Mouse (Mus musculus): ENCODE data around the gene Tnnc2.
"Not testable (repeated sequence)": the region's sequence is repeated elsewhere in the genome, so short reads cannot be mapped to it uniquely, and the experiment has no call there.

Gene Tnnc2

DNA sequence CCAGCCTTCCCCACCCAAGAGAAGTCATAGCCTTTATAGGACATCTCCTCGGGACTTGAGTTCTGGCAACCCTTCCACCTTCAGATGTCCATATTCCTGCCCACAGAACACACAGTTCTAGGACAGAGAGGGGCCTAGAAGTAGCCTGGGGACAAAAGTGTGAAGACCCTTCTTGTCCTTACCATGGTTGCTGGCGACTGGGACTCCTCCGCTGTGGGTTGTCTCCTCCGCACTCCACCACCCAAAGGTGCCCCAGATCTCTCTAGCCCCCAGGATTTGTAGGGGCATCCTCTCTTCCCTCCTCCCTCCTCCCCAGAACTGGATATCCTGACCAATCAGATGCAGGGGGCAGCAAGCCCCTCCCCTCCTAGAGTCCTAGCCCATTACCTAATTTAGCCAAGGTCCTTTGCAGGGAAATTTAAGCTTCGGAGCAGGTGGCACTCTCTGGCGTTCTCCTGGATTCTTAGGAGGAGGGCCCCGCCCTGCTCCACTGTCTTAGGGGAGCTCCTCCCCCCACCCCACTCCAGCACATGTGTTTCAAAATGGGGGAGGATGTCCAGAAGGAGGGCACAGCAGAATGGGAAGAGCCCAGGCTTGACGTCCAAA lies at the start of gene Tnnc2:
TSS of gene Tnnc2 (minus strand) at position 487 of the 606 bp plus-strand sequence.
- DNase-seq (ENCODE audit: low spot score), result no peak

DNA sequence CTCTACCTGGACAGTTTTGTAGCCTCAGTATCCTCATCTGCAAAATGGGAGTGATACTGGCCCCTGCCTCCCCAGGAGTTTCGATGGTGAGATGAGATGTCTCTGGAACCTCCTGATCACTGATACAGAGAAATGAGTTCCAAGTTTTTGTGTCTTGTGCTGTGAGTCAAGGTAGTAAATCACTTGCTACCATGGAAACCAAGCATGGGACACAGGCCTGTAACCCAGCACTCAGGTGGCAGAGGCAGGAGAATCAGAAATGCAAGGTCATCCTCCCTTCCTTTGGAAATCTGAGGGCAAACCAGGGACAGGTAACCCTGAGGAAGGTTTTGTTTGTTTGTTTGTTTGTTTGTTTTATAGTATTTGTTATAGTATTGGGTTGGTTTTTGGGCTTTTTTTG lies 49.3 kb upstream of the Tnnc2 start:
- DNase-seq (ENCODE audit: low spot score), result no peak

DNA sequence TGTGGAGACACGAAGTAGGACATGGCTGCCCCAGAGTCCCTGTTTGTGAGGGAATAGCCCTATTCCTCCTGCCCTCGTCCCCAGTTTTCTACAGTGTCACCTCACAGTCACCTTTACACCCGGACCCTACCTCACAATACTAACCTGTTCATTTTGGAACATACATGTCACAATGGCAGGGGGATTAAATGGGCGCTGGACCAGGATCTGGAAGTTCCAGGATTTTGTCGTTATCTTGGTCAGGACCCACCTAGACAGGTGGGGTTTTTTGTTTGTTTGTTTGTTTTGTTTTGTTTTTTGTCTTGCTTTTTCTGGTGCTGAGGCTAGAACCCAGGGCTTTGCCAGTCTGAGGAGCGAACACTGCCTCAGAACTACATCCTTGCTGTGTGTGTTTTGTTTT lies 48.7 kb upstream of the Tnnc2 start, which contains the start of gene Spata25:
TSS of gene Spata25 (minus strand) at position 101 of the 400 bp plus-strand sequence.
- no peak for DNase-seq (ENCODE audit: low spot score)

DNA sequence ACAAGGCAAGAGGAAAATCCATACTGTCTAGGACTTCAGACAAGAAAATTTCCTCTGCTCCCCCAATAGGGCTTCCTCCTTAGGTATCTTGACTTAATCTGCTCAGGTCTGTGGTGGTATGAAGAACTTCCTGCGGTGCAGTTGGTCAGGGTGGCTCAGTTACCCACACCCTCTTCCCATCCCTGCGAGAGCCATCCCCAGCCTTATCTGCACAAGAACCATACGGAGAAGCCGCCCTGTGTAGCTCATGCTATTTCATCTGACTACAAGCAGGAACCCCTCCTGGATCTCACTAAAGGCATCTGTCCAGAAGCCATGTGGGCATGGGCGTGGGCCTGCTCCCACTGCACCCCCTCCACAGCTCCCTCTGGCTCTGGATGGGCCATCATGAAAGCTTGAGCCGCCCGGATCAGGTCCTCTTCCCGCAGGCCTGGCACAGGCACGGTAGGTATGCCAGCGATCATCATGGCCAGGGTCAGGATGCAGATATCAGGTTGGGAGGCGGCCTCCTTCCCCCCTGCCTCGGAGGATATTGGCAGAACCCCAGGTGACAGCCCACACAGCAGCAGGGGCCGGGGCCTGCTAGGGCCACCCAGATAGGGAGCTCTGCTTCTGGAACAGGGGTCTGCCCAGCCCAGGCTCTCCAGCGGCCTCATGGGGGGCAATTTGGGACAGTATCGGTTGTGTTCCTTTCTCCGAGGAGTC lies 47.5 kb upstream of the Tnnc2 start:
- no peak for DNase-seq (ENCODE audit: low spot score)

DNA sequence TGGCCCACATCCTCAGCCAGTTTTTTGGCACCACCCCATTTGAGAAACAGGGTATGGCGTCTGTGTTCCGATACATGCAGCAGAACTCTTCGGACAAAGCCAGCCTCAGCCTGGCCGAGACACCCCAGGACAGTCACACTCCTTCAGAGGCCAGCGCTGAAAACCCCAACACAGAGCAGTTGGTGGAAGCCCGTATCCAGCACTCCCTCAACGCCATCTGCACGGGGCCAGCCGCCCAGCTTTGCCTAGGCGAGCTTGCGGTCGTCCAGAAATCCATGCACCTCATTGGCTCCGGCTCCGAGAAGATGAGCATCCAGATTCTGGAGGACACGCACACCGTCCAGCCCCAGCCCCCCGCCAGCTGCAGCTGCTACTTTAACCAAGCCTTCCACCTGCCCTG lies 45.8 kb upstream of the Tnnc2 start:
- no peak for DNase-seq (ENCODE audit: low spot score)

DNA sequence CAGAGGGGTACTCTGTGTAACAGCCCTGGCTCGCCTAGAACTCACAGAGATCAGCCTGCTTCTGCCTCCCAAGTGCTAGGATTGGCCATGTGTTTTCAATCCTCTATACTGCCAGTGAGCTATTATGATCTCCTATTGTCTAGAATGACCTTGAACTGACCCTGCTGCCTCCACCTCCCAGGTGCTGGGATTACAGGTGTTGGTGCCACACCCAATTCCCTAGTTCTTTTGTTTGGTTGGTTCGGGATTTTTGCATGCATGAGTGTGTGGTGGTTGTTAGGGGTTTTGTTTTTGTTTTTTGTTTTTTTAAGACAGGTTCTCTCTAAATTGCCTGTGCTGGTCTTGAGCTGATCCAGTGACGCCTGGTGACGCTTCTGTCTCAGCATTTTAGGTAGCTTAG lies 44.2 kb upstream of the Tnnc2 start:
- DNase-seq (ENCODE audit: low spot score), result no peak

DNA sequence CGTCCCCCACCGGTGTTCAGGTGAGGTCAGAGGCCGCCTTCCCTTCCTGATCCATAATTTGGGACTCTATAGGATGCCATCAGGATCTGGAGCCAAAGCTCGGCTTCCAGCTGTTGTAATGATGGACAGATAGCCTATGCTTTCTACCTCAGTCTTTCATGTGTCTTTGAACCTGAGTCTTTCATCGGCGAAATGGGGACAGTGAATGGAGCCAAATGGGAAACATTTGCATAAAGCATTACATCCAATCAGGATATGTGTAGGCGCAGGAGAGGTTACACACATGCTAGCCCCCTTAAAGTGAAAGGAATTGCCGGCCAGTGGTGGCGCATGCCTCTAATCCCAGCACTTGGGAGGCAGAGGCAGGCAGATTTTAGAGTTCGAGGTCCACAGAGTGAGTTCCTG lies 43.4 kb upstream of the Tnnc2 start:
- DNase-seq (ENCODE audit: low spot score), result peak; percentile 18

DNA sequence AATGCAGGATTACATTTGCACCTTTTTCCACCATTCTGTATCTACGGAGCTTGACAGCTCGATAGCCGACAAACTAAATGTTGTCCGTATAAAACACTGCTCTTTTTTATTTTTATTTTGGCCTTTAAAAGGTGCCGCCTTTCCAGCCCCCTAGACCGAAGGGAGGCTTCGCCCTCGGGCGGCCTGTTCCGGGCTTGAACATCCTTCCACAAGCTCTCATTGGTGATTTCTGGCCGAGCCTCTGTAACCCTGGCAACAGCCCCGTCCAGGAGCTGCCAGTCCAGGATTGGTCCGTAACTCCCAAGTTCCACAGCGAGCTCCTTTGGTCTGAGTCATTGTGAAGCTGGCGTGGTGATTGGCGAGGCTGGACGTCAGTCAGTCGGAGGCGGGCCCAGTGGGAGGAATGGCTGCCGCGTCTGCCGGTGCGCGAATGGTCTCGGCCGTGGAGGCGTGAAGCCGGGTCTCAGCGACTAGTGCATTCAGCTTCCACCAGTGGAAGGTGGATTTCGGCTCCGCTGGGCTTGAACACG lies 42.9 kb upstream of the Tnnc2 start, which contains the start of gene Zswim1:
TSS of gene Zswim1 (plus strand) at position 51 of the 530 bp plus-strand sequence.
- DNase-seq (ENCODE audit: low spot score), result peak; percentile 100

DNA sequence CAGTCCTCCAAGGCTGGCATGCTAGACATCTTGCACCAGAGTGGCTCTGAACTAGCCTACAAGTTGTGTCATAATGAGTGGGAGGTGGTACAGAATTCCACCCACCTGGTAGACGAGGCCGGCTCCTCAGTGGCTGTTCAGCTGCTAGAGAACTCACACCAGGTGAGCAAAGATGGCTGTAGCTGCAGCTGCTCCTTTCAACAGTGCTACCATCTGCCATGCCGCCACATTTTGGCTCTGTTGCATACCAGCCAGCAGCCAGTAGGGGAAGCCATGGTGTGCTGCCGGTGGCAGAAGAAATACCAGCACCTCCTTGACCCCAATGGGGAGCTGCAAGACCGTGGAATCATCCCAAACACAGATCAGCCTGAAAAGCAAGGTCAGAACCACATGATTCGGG lies 41.3 kb upstream of the Tnnc2 start:
- no peak for DNase-seq (ENCODE audit: low spot score)

DNA sequence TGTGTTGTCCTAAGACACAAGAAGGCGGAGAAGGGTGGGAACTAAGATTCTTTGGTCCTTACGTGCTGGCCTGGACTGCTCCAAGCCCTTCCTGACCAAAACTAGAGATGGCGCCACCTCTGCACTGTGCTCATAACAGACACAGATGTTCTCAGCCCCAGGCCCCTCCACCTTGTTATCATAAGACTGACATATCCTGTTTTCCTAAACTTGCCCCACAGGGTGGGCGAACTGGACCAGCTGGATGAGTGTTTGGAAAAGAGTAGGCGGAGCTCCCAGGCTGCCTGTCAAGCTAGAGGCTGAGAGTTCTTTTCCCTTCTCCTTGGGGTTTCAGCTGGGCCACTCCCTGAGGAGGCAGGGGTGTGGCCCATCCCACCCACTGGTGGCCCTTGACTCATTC lies 37.9 kb upstream of the Tnnc2 start:
- DNase-seq (ENCODE audit: low spot score), result no peak

DNA sequence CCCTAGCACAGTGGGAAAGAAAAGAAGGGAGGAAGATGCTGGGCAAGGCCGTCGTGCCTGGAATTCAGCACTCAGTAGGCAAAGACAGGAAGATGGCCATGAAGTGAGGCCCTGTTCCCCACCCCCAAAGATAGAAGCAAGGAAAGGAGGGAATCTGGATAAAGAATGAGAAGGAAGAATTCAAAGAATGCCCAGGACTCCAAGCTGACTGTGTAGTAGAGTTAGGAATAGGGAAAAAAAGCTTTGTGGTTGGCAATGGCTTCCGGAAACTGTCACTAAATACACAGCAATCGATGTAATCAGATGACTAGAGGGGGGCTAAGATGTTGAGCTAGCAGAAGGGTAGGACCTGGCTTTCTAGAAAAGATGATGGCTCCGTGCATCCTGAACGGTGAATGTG lies 37.4 kb upstream of the Tnnc2 start:
- DNase-seq (ENCODE audit: low spot score), result no peak

DNA sequence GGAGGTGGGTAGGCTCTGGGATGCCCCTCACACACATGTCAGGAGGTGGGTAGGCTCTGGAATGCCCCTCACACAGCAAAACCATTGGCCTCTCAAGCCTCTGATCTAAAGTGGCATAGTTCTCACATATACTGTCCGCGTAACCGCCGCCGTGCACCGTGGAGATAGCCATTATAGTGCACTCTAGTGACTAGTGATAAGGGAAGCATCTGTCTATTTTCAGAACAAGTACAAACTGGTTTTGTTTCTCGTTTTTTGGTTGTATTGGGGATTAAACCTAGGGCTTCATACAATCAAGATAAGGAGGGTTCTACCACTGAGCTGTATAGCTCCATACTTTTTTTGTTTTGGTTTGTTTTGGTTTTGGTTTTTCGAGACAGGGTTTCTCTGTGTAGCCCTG lies 36.1 kb upstream of the Tnnc2 start:
- DNase-seq (ENCODE audit: low spot score), result no peak

DNA sequence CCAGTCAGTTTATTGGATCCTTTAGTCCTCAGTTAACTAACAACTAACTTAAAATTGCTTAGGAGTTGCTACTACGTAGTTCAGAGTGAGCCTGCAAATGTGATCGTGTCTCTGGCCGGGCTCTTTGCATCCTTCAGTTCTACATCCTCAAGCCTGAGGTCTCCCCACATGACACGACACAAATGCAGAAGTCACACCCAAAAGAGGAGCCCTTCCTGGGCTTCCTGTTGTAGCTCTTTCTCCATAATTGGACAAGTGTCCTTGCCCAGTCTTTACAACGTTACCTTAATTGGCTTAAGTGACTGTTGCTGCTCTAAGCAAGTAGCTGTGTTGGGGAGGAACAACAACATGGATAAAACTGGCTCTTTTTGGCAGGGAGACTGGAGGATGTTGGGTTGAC lies 35.6 kb upstream of the Tnnc2 start:
- no peak for DNase-seq (ENCODE audit: low spot score)

DNA sequence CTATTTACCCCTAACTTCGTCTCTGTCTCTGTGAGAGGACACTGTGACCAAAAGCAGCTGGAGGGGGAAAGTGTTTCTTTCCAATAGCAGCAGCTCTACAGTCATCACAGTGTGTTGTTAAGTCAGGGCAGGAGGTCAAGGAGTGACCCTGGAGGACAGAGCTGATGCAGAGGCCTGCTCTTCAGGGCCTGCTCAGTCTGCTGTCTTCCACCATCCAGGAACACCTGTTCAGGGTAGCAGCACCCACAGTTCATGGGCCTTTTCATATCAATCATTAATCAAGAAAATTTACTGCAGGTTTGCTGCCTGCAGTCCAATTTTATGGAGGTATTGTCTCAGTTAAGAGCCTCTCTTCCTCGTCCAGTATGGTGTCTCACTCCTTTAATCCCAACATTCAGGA lies 33.8 kb upstream of the Tnnc2 start:
- no peak for DNase-seq (ENCODE audit: low spot score)

DNA sequence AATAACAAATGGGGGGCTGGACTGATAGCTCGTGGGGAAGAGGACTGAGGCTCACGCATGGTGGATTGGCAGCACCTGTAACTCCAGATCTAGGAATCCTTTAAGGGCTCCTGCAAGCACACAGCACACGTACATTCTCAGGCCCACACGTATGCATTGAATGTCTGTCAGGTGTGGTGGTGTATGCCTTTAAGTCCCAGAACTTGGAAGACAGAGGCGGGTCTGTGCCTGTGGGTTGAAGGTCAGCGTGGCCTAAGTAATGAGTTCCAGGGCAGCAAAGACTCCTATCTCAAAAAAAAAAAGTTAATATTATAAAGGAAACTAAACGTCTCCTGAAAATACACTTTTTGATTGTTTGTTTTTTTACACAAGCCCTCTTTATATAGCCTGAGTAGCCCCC lies 26.8 kb upstream of the Tnnc2 start:
- no peak for DNase-seq (ENCODE audit: low spot score)

DNA sequence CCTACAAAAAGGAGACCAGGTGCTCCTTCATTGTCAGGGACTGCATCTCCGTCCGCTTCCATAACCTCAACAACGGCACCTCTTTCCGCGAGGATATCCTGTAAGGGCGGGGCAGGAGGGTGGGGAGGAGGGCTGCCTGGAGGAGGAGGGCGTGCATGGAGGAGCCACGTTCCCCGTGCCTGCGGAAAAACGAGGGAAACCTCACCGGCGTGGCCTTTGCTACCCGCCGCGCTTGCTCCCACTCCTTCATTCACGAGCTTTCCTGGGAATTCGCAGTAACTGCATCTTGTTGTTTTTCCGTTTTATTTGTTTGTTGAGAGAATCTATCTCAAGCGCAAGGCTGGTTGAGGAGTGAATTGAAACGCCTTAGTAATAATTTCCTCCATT lies 25.6 kb upstream of the Tnnc2 start:
- DNase-seq (ENCODE audit: low spot score), result no peak

DNA sequence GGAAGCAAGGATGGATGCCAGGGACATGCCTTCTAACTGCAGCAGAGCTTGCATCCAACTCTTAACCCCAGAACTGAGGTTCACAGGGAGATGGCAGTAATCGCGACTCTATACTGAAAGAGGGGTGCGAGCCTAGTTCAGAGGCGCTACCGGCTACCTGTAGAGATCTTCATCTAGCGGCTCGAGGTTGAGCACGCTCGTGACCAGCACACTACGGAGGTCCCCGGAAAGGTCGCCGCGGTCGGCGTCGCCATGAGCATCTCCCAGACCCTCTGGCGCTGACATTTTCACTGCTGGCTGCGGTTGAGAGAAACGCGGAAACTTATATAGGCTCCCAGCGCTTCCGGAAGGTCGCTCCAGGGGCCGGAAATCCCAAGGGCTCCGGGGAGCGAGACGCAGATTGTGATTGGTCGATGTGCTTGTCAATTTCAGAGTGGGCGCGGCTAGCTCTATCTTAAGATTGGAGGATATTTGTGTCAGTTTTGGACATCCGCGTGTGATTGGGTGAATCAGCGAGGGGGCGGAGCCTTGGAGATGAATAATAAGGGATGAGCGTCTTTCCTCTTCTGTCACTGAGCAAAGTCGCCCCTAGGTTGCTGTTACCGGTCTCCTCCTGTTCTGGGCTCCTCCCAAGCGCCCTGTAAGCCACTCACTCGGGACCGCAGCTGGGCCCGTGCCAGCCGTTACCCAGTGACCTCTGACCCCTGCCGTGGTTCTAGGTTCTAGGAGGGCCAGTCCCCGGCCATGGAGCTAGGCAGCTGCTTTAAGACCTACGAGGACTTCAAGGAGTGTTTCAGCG lies 25.0 kb upstream of the Tnnc2 start, which contains the start of the genes Acot8 and Zswim3:
TSS of gene Acot8 (minus strand) at position 350 of the 799 bp plus-strand sequence.
TSS of gene Zswim3 (plus strand) at position 566 of the 799 bp plus-strand sequence.
- DNase-seq (ENCODE audit: low spot score), result peak; percentile 99

DNA sequence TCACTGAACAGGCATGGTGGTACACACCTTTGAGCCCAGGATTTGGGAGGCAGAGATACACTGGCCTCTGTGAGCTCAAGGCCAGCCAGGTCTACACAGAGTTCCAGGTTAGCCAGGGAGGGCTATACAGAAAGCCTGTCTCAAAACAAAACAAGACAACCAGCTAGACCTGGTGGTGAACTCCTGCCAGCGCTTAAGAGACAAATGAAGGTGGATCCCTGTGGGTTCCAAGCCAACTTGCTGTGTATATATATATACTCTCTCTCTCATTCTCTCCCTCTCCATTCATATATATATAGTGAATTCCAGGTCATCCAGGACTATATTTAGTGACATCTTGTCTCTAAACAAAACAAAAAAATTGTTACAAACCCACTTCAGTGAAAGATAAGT lies 24.1 kb upstream of the Tnnc2 start:
- DNase-seq (ENCODE audit: low spot score), result no peak

DNA sequence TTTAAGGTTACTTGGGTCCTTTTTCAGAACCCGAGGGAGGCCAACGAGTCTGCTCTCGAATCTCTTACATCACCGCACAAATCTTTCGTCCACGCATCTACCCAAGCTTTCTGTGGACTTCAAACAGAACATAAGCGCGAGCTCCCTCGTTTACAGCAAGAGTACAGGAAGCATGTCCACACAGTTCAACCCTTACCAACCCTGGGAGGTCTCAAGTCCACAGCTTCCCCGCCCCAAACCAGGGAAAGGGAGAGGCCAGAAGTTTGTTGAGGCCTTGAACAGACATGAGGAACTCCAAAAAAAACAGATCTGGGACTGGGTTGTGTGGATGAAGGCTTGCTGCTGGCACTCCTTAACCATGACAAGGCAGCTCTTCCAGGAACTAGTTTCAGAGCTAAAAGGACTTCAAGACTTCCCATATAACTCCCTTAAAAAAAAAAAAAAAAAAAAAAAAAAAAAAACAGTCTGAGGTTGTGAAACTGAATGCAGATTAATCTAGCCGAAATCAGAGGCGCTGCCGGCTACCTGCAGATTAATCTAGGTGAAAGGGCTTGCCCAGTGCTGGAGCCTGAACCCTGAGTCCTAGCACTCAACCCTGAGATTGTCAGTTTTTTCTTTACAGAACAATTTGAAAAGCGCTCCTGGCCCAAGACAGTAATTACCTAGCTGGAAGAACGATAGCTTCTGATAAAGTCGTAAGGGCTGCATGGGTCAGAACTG lies 23.6 kb upstream of the Tnnc2 start:
- DNase-seq (ENCODE audit: low spot score), result no peak

DNA sequence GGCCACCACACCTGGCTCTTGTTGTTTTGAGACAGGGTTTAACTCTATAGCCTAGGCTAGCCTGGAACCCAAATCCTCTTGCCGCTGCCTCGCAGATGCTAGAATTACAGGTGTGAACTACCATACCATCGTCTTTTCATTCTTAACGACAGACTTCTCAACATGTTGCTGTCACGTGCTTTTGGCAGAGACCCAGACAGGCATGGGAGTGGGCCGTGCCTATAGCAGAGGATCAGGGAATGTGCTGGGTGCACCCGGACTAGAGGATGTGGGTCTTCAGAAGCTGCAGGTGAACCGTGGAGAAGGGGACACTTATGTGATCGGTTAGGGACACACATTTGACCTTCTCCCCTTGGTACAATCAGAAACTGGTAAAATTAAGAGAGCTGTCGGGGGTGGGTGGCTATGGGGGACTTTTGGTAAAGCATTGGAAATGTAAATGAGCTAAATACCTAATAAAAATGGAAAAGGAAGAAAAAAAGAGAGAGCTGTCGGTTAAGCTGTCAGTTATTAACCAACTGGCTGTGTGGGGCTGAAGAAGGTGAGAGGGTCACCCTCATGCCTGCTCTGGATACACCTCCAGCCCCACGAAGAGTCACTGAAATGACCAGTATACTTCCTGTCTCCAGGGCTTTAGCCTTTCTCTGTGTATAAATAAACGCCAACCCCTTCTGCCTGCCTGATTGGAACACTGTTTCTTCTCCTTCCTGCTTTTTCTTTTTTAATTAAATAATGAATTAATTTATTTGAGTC lies 20.7 kb upstream of the Tnnc2 start:
- no peak for DNase-seq (ENCODE audit: low spot score)

DNA sequence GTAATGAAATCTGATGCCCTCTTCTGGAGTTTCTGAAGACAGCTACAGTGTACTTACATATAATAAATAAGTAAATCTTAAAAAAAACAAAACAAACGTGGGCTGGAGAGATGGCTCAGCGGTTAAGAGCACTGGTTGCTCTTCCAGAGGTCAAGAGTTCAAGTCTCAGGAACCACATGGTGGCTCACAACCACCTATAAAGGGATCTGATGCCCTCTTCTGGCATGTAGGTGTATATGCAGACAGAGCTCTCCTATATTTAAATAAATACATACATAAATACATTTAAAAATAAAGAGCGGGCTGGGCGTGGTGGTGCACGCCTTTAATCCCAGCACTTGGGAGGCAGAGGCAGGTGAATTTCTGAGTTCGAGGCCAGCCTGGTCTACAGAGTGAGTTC lies 18.8 kb upstream of the Tnnc2 start:
- not testable (repeated sequence) for DNase-seq (ENCODE audit: low spot score)
